Mouse (Mus musculus) kidney, adult 11 months (tissue): ENCODE data around the gene Dscaml1.

Experiments used
- DNase-seq: peaks from one replicate; pipeline ENCODE4 v3.0.0; 2022

Gene Dscaml1

DNA sequence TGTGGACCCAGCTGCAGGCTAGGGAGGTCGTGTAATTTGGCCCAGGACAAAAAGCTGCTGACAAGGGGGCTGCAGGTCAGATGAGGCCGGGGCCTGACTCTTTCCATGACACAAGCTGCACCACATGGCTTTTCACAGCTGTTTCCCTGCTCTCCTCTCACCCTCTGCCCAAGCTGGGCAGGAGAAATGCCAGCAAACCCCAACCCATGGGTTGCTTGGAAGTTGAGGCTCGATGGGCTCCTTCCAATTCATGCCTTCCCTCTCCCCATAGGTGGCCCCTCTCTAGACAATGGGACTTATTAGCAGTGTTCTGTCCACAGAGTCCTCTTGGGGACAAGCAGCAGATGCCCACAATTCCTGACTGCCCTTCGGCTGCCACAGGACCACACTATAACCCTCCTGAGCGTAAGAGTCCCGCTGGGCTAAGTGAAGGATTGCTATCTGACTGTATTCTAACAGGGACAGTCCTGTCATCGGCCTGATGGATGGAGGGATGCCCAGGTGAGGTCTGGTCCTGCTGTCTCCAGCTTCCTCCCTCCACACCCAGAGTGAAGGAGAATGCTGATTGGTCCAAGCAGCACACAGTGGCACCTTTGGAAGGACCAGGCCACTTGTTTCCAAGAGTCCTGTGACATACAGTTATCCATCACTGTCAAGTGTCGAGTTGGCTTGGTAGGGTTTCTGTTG, 365.2 kb downstream of the Dscaml1 start:
- no peak for DNase-seq

GRCm38 (mm10) chr9:45792235-45792634, 365.8 kb downstream of the Dscaml1 start:
- no peak for DNase-seq

- no peak for DNase-seq
Observed at GRCm38 (mm10) chr9:45793697-45794096, 367.3 kb downstream of the Dscaml1 start.

DNA sequence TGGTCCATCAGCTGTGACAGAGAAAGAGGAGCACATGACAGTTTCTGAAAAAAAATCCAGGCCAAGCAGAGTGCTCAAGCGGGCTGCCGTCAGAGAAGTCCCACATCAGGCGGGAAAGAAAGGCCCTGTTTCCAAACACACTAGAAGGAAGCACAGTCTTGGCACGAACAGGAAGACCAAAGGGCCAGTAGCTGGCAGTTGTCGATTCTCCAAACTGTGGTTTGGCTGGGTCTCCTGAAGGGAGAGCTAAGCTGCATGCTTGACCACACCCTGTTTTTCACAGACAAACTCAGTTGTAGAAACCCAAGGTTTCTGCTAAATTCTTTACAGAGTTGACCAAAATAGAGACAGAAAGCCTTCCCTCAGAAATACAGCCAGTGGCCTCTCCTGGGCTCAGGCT, 369.3 kb downstream of the Dscaml1 start:
- no peak for DNase-seq

- DNase-seq = no peak
Observed at GRCm38 (mm10) chr9:45797271-45797670, 370.8 kb downstream of the Dscaml1 start.

DNA sequence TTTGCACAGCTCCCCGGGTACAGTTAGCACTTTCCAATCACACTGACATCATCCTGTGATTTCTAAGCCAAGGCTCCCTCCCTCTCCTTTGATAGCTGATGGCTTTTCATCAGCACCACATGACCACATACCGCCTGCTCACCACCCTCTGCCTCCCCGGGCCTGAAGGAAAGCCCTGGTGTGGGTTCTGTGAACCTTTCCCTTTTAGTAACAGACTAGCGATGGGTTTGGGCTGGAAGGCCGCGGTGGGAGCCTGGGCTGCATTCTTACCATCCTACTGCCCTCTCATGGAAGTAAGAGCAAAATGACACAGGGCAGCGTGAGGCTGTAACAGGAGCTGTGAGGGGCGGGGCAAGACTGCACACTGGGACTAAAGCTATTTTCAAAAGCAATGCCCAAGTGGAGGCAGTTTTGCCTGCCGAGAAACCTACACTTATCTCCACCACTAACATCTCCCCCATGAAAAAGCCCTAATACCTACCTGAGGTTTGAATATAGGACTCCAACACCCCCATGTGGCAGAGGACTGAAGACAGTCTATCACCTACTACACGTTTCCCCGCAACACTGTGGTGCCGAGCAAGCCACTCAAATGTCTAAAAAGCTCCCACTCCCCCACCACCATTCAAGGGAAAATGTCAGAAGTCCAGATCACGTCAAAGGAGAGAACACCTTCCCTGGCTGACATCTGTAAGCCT, 372.2 kb downstream of the Dscaml1 start:
- no peak for DNase-seq

DNA sequence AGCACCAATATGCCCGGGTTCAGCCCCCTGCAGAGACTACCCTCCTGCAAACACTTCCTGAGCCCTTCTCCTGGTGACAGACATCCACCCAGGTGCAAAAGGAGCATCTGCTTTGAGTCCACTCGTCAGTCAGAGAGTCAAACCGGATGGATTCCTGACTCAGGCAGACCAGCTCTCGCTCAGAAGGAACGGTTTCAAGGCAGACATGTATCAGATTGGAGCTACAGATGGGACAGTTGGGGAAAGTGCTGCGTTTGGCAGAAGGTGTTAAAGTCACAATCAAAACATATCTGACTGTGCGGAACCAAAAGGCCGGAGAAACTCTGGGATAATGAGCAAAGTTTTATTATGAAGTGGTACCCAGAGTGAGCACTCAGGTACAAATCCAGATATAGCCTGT, 373.0 kb downstream of the Dscaml1 start:
- DNase-seq = no peak
